Mouse (Mus musculus): Measurements from ENCODE around the gene Arsb.

Gene Arsb

DNA sequence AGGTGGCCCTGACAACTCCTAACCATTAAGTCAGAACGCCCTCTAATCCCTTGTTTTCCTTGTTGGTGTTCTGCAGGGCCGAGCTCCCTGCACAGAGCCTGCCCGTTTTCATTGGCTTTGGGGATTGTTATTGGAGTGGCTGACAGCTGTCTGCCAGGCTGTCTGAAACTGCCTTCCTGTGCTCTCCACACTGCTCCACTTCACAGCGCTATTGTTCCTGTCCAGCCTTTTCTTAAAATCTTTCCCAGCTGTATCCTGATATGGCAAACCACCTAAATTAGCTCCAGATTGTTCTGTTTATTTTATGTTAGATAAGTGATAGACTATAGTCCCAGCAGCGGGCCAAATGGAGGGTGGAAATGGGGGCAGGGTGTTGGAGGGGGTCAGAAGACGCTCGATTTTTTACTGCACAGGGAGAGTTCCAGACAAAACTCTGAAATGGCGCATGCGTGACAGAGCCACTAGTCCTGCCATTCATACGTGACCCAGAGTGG, 67.8 kb downstream of the Arsb start:
- no peak for DNase-seq (ENCODE audit: extremely low read depth, insufficient read length, low spot score)

- no peak for DNase-seq (ENCODE audit: extremely low read depth, insufficient read length, low spot score)
These were observed 68.3 kb downstream of the Arsb start for GRCm38 (mm10) chr13:93839721-93840120.

DNA sequence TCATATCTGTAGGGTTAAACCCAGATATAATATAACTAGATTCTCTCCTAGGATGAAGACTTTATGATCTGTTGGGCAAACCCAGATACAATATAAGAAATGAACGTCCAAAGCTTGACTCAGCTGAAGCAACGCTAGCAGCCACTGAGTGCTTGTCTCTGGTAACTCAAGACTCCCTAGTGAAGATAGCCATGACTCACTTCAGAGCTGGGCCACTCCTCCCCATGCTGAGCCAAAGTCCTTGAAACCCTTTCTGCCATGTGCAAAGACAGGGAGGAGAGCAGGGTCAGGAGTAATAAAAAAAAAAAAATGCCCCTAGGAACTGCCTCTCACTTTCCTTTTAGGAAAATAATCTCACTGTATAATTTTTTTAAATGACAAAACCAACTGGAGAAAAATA, 68.7 kb downstream of the Arsb start:
- DNase-seq (ENCODE audit: extremely low read depth, insufficient read length, low spot score) = peak; percentile 18

DNA sequence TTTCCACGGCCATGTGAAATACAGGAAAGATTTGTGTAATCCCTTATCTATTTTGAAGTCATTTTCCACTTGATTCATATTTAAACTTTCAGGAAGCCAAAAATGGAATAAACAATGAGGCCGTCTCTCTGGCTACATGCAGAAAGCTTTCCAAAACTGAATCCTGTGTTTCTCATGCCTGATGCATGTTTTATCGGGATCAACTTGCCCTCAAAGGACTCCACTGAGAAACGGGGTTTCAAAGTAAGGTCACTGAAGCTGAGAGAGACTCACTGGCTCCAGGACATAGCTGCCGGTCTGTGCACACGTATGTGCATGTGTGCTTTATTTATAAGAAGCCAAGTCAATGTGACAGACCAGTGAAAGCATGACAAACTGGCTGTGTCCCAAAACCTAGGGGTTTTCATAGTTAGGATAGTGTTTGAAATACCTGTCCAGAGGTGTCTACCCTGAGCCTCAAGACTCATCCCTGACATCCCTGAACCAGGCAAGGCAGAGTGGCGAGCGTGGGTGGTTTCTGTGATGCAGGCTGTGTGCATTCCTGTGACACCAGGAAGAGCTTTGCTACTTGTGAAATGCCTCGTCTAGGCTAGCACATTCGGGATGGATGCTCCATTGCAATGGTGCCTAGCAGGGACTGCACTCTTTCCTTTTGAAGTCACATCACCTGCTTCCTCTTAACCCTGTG, 75.5 kb downstream of the Arsb start:
- DNase-seq (ENCODE audit: extremely low read depth, insufficient read length, low spot score) = no peak

GRCm38 (mm10) chr13:93847614-93848013, 76.2 kb downstream of the Arsb start:
- no peak for DNase-seq (ENCODE audit: extremely low read depth, insufficient read length, low spot score)

GRCm38 (mm10) chr13:93848615-93849014, 77.2 kb downstream of the Arsb start:
- no peak for DNase-seq (ENCODE audit: extremely low read depth, insufficient read length, low spot score)

DNA sequence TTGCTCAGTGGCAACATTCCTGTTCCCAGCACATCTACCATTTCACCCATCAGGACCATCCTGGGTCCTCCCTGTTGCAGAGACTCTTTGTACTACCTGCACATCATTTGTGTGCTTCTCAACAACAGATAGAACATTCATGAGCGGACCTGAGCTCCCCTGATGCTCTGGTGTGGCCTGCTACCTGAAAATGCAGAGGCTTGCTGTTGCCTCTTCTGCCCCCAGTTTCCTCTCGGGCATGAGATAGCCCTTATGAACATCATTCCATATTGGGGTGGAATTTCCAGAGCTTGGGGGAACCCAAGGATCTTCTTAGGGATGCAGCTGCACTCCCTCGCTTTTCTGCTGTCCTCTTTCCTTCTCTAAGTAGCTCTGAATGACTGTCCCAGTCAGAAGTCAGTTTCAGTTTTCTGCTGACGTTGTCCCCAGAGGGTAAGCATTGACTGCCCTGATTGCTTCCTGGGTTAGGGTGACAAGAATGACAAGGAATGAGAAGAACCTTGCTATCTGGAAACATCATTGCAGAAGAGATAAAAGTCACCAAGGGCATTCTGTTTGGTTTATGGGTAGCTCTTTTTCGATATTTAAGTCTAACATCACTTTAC, 78.4 kb downstream of the Arsb start:
- no peak for DNase-seq (ENCODE audit: extremely low read depth, insufficient read length, low spot score)

- no peak for DNase-seq (ENCODE audit: extremely low read depth, insufficient read length, low spot score)
These were observed 79.2 kb downstream of the Arsb start for GRCm38 (mm10) chr13:93850674-93851073.

DNA sequence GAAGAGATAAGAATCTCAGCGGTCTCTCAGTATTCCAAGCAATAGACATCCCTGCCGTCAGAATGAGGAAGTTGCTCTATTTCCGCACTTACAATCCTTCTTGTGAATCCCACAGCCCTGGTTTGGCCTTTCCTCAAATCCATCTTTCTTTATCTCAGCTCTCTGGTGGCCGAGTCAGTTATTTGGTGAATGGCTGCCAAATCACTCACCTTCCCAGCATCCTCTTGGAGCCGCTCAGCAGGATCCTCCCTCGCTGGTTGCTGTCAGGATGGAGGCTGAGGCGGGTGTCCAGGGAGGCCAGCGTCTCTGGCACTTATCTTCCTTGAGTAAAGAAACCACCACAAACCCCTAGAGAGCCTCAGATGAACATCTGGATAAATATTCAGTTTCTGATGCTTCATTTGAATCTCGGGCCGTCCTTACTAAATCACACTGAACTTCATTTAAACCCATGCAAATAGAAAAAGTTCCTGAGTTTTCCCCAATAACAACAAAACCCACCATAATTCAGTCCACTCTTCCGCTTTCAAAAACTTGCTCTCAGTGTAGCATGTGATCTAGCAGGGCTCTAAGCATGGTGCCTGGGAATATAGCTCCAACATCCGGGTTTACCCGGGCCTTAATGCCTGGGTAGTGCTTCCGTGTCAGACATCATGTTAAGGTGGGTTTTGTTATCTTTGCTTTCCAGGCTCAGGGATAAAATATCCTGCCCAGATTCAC, 81.1 kb downstream of the Arsb start:
- DNase-seq (ENCODE audit: extremely low read depth, insufficient read length, low spot score) = no peak

DNA sequence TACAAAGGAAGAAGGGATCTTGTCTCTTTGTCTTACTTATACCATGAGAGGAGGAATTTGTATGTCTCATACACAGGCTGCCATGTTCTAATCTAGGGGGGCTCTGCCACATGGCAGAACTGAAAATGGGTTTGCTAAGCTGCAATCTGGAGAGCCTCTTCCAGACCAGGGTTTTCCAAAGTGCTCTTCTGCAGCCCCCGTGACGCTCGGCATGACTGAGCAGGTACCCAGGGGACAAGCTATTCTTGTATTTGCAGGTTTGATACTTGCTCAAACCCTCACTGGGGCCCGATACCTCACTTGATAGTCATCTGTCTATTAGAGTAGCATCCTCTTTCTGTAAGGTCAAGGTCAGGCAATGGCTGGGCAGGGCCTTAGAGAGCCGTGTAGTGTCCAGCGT, 82.3 kb downstream of the Arsb start:
- no peak for DNase-seq (ENCODE audit: extremely low read depth, insufficient read length, low spot score)

- no peak for DNase-seq (ENCODE audit: extremely low read depth, insufficient read length, low spot score)
These were observed 82.9 kb downstream of the Arsb start for GRCm38 (mm10) chr13:93854325-93854724.

- no peak for DNase-seq (ENCODE audit: extremely low read depth, insufficient read length, low spot score)
These were observed 83.6 kb downstream of the Arsb start for GRCm38 (mm10) chr13:93854966-93855562.

DNA sequence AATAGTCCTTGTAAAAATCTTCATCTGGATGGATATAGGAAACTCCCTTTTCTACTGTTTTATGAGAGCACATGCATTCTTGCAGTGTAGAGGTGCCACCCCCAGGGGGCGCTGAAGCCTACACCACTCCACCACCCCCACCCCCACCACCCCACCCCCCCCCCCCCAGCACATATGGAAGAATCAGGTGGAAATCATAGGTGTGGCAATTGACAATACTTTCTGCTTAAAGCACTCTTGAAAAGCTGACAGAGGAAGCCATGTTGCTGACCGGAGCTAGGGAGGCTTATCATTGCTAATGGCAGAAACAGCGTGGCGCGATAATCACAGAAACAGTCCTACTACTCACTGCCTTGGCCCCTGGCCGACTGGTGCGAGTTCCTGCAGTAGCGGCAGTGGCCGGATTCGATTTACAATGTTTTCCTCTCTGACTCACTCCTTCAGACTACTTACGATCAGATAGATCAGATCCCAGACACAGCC, 84.3 kb downstream of the Arsb start:
- DNase-seq (ENCODE audit: extremely low read depth, insufficient read length, low spot score) = no peak

GRCm38 (mm10) chr13:93861211-93861610, 89.8 kb downstream of the Arsb start:
- no peak for DNase-seq (ENCODE audit: extremely low read depth, insufficient read length, low spot score)

GRCm38 (mm10) chr13:93864066-93864740, 92.8 kb downstream of the Arsb start:
- no peak for DNase-seq (ENCODE audit: extremely low read depth, insufficient read length, low spot score)

- DNase-seq (ENCODE audit: extremely low read depth, insufficient read length, low spot score) = no peak
These were observed 95.2 kb downstream of the Arsb start for GRCm38 (mm10) chr13:93866638-93867037.

DNA sequence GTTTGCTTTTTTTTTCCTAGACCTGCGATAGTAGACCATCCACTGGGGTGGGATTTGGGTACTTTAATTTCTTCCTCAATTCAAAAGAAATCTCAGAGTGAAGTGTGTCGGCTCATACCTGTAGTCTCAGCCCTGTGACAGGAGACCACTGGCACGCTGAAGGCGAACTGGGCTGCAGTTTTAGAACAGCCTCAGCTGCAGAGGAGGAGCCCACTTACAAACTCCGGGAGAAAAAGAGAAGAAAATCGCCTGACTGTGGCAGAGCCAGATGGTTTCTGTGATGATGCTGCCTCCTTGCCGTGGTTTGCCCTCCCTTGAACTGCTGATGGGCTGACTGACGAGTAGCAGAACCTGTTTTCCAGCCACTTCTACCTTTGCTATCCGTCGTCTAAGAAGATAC, 100.3 kb downstream of the Arsb start:
- no peak for DNase-seq (ENCODE audit: extremely low read depth, insufficient read length, low spot score)

GRCm38 (mm10) chr13:93872591-93872990, 101.2 kb downstream of the Arsb start:
- DNase-seq (ENCODE audit: extremely low read depth, insufficient read length, low spot score) = no peak

DNA sequence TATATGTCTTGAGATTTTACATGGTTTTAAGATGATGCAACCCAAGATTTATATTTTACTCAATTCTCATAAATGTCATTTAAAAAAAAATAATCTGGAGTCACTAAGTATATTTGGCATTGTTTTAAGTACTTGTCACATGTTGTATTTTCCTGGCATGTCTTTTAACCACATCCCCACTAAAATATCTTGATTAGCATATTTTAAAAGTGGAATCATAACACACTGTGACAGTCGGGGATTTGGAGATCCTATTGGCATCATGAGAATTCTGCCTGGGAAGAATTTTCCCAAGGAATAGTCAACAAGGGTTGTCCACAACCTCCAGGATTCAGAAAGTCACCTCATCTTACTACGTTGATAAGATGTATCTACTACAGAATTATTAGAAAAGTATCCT, 106.5 kb downstream of the Arsb start:
- peak; percentile 35 for DNase-seq (ENCODE audit: extremely low read depth, insufficient read length, low spot score)

GRCm38 (mm10) chr13:93879426-93879825, 108.0 kb downstream of the Arsb start:
- DNase-seq (ENCODE audit: extremely low read depth, insufficient read length, low spot score) = no peak

DNA sequence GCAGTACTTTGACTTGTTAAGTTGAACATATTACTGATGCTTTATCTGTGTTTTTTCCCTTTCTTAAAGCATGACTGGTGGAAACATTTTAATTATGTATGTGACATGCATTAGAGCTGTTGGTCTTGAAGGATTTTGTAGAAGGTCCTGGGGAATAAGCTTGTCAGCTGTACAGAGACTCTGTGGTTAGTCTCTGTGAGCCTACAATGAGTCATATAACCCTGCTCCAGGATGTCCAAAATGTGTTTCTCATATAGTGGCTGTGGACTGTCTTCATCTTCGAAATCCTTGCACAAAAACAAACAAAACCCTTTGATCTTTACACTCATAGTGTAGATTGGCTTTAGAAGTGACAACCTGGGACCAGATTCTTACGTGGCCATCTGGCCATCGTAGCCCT, 110.7 kb downstream of the Arsb start:
- peak; percentile 31 for DNase-seq (ENCODE audit: extremely low read depth, insufficient read length, low spot score)

Measured in 3134 (cell line).